Comparison of ENCODE assay signal across 26 mouse cellular contexts in genomic region chr12:12983032-12983431, GRCm38 (mm10). TPM values are rescaled to one million over a fixed set of nuclear protein-coding genes. Genes with fewer than 3 reads are reported as not detected.
A peak's percentile ranks its signal among the peaks of the same experiment; 100 is the strongest.
DNase-seq lines count a peak whose midpoint lies in the region; ATAC-seq and TF ChIP-seq lines count a peak whose summit lies in the region.
"Had no signal": no experiment of that assay in that cellular context is flagged by ENCODE, and none has a peak within 500 bp of the region (broad histone marks: within the 10 kb centered on the region; RNA-seq: fewer than 3 reads in every experiment).

No protein-coding gene starts in this region.

- H3K9me3 ChIP-seq in heart, embryonic 10.5 days: no peaks in the 10 kb centered on the region
- no peaks in the 10 kb centered on the region for H3K9me3 ChIP-seq in ES-E14 (ENCODE audit: control insufficient read depth, insufficient read depth, low read depth, low read length)
- H3K9me3 ChIP-seq: hindbrain, embryonic 13.5 days had no signal

- 78% methylated on average over 1 of the region's 1 CpGs for WGBS in heart, embryonic 10.5 days

- H3K27me3 ChIP-seq in heart, embryonic 10.5 days (ENCODE audit: insufficient read depth, poor library complexity, severe bottlenecking): no peaks in the 10 kb centered on the region
- H3K27me3 ChIP-seq: hindbrain, embryonic 13.5 days had no signal

- H3K9ac ChIP-seq in ES-E14 (ENCODE audit: insufficient read depth, low read depth, low read length, poor library complexity, severe bottlenecking): no peak overlapping the region
- H3K9ac ChIP-seq: forebrain, postnatal 0 days; hindbrain, embryonic 13.5 days had no signal

- no peak for ATAC-seq in inflammation-experienced regulatory T-cells, adult 6 months
- ATAC-seq: activated CD4-positive, CD25-positive, alpha-beta regulatory T cell, adult 4 months; CD4-positive, CD25-positive, alpha-beta regulatory T cell, adult 4 months; forebrain, embryonic 14.5 days; forebrain, postnatal 0 days; hindbrain, embryonic 16.5 days; intestine, embryonic 16.5 days had no signal

- no peak overlapping the region for H3K4me3 ChIP-seq in heart, embryonic 10.5 days
- H3K4me3 ChIP-seq in ES-E14 (ENCODE audit: insufficient read depth in 1 of 2, low read depth in 1 of 2, low read length in 2 of 2, poor library complexity in 1 of 2, severe bottlenecking in 1 of 2): no peak overlapping the region
- H3K4me3 ChIP-seq: gastrocnemius, adult 2 months; heart, adult 2 months; hindbrain, embryonic 13.5 days had no signal

- peaks cover 10% of the 10 kb centered on the region for H3K4me1 ChIP-seq in heart, embryonic 10.5 days
- peaks cover 3 to 12% of the 10 kb centered on the region in 2 experiments for H3K4me1 ChIP-seq in ES-E14 (ENCODE audit: control insufficient read depth in 2 of 2, insufficient read depth in 2 of 2, low read length in 2 of 2, poor library complexity in 1 of 2)
- H3K4me1 ChIP-seq: hindbrain, embryonic 13.5 days had no signal

- no peak overlapping the region for H3K27ac ChIP-seq in heart, embryonic 10.5 days
- no peak overlapping the region for H3K27ac ChIP-seq in ES-E14 (ENCODE audit: insufficient read depth, low read depth, low read length, poor library complexity, severe bottlenecking)
- H3K27ac ChIP-seq: gastrocnemius, adult 2 months; heart, adult 2 months; hindbrain, embryonic 13.5 days had no signal

- no peaks in the 10 kb centered on the region for H3K36me3 ChIP-seq in heart, embryonic 10.5 days
- H3K36me3 ChIP-seq in ES-E14 (ENCODE audit: control insufficient read depth, insufficient read depth, low read length, poor library complexity, severe bottlenecking): no peaks in the 10 kb centered on the region
- H3K36me3 ChIP-seq: hindbrain, embryonic 13.5 days had no signal

- in situ Hi-C loops in ES-E14 (cut with MboI; ENCODE audit: low sequenced_read_pairs in 2 of 2, unreplicated experiment in 2 of 2): loop anchor here in 1 of 2 experiments (25.0 kb wide), 1 partner anchor 571 kb away; no protein-coding TSS in a partner anchor

- DNase-seq in heart, embryonic 10.5 days (ENCODE audit: low spot score): peak; percentile 10
- DNase-seq in heart, adult 18-20 months: no peak
- peak; percentile 28 for DNase-seq in ES-E14 (ENCODE audit: low read depth, low spot score)
- peak; percentile 74 for DNase-seq in R1 (ENCODE audit: low read depth, low spot score)
- no peak for DNase-seq in cerebellum, postnatal 10 days
- no peak for DNase-seq in spleen, postnatal 10 days (ENCODE audit: low spot score in 2 of 2)
- no peak for DNase-seq in ovary, adult 18-20 months (ENCODE audit: low spot score)
- DNase-seq: adrenal gland, adult 8-10 months; adrenal gland, postnatal 25 days; B cell, adult 2 months; cerebellum, adult 11-12 months; cerebellum, adult 8-10 months; cerebellum, postnatal 14 days; forebrain, postnatal 0 days; gastrocnemius, adult 2 months; gastrocnemius, postnatal 14 days; heart, adult 2 months; kidney, adult 18-20 months had no signal

TF ChIP-seq in ES-E14, 5 proteins besides CTCF, POLR2A, EP300 and RAD21:
- no peak for TF ChIP-seq HCFC1 (IDR thresholded peaks at IDR 0.05; ENCODE audit: borderline replicate concordance, insufficient read depth, low read length)
- TF ChIP-seq CHD2 (IDR thresholded peaks at IDR 0.05; ENCODE audit: low read depth, low read length): peak; percentile 28; the same call in 1 of the 2 replicates
- TF ChIP-seq ZNF384 (IDR thresholded peaks at IDR 0.05; ENCODE audit: low read depth, low read length): no peak
TF ChIP-seq in ES-E14: peak in this region for 1.

RNA-seq across cellular contexts. Expression of gene Mycn, which starts 41.3 kb away (rescaled TPM):
- polyA plus RNA-seq in heart, embryonic 10.5 days (2016; fragmentation: Nextera tagmentation; extraction: Ambion mirVana): 89.4 and 93.9 TPM in 2 replicates
- total RNA-seq in heart, adult 18-20 months (2021): 1 to 10 TPM in 1 of 2 experiments, under 1 TPM in 1; 0.62 to 2.0 TPM
- total RNA-seq in ES-E14 (2012; rRNA removed): 76.8 and 110 TPM in 2 replicates
- polyA plus RNA-seq in inflammation-experienced regulatory T-cells, adult 6 months (2017; shearing (Covaris generic)): not detected
- total RNA-seq: MEL had no signal
- polyA plus RNA-seq: activated CD4-positive, CD25-positive, alpha-beta regulatory T cell, adult 4 months; CD4-positive, CD25-positive, alpha-beta regulatory T cell, adult 4 months had no signal

Comparison
In these comparisons a context has a peak if more than half of its experiments do, and no peak if none do; other contexts are left out.
1. DNase-seq: peak in heart, embryonic 10.5 days (single experiment), ES-E14 (single experiment) and R1 (single experiment); none in heart, adult 18-20 months (0 of 2), cerebellum, postnatal 10 days (0 of 2), spleen, postnatal 10 days (0 of 2) and ovary, adult 18-20 months (single experiment).
2. RNA of gene Mycn, which starts 41.3 kb away (total RNA-seq): 76.8 to 110 TPM in ES-E14; 0.62 to 2.0 TPM in heart, adult 18-20 months; every median in the first group is over 10 times any median in the second.